Mouse (Mus musculus): ENCODE results near the gene Ypel4. TPM values are rescaled to one million over a fixed set of nuclear protein-coding genes. Genes with fewer than 3 reads are reported as not detected.
A peak's percentile ranks its signal among the peaks of the same experiment; 100 is the strongest.

The Ypel4 gene
- polyA plus RNA-seq, 1 experiment from 2014 or later = 19.6 TPM

DNA sequence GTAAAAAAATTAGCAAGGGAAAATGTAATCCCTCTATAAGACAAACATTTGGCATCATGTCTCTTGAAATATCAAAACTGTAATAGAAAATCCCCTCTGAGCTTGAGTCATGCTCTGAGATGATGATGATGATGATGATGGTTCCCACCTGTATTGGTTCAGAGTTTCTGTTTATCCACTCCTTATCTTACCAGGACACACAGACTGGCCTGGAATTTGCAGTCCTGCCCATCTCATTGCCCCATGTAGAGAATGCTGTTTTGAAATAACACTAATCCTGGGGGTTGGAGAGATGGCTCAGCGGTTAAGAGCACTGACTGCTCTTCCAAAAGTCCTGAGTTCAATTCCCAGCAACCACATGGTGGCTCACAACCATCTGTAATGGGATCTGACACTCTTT, 1.5 kb upstream of the Ypel4 start:
- Histone ChIP-seq H3K9ac (no peak overlapping the region), H3K4me3 (replicated peaks) (no peak overlapping the region), H3K36me3 (replicated peaks) (no peaks in the 10 kb centered on the region), H3K27me3 (no peaks in the 10 kb centered on the region), H3K4me2 (no peak overlapping the region), H3K4me1 (peaks cover 43% of the 10 kb centered on the region), H3K9me3 (no peaks in the 10 kb centered on the region), H3K27ac (no peak overlapping the region)
- WGBS = 92% methylated on average over 1 of the region's 1 CpGs
- ATAC-seq (ENCODE audit: low FRiP score) = no peak

DNA sequence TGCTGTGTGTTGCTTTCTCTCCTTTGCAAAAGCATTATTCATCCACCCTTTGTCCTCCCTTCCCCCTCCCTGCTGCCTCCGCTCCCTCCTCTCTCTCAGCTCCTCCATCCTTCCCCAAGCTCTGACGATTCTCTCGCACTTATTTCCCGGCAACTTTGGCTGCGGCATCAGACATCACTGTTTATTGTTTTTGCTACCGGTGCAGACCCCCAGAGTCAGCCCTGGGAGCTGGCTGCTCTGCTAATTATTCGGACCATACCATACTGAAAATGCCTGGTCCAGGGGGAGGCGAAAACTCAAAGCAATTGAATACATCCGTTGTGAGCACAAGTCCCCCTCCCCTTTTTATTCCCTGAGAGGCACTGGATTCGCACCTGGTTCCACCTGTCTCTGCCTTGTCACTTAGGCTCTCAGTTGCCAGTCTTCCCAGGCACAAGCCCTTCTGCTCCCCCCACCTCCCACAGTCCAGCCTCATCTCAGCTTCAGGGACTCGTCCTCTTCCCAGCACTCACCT, 550 bp downstream of the Ypel4 start:
- Histone ChIP-seq H3K4me3 (replicated peaks) (peak overlapping the region; percentile 52), H3K9ac (peak overlapping the region; percentile 70), H3K27me3 (no peaks in the 10 kb centered on the region), H3K36me3 (replicated peaks) (no peaks in the 10 kb centered on the region), H3K4me2 (peak overlapping the region; percentile 59), H3K27ac (peak overlapping the region; percentile 81), H3K4me1 (peaks cover 59% of the 10 kb centered on the region), H3K9me3 (no peaks in the 10 kb centered on the region)
- 0% methylated on average over 11 of the region's 11 CpGs for WGBS
- peak; percentile 59 for ATAC-seq (ENCODE audit: low FRiP score)

GRCm38 (mm10) chr2:84734919-84735318, 1.1 kb downstream of the Ypel4 start:
- peaks cover 64% of the 10 kb centered on the region for H3K4me1 ChIP-seq
- 3% methylated on average over 2 of the region's 2 CpGs for WGBS

DNA sequence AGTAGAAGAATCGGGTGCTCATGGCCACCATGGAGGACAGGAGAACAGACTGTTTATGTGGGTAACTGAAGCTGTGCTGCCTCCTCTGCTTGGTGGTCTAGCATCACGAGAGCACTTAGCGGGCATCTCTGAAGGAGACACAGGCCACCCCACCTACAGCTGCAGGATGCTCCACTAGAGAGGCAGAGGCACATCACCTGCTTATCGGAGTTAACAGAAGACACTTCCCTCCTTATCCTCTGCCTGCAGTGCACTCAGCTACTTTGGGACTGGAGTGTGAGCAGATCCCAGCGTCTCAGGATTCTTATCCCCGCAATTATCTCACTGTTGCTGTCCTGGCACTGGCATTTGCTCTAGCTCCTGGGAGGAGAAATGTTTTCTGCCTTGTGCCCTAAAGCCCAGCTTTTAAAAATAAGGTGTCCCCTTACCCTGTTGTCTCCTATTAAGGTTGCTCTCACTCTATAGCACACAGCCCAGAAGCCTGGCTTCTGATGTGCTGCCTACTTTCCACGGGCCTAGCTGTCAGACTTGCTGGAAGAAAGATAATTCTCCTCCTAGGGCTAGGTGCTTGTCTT, 1.6 kb downstream of the Ypel4 start:
- H3K9me3 ChIP-seq = no peaks in the 10 kb centered on the region
- H3K4me1 ChIP-seq = peaks cover 69% of the 10 kb centered on the region
- ATAC-seq (ENCODE audit: low FRiP score) = no peak
- H3K4me3 ChIP-seq (replicated peaks) = peak overlapping the region; percentile 52
- peak overlapping the region; percentile 81 for H3K27ac ChIP-seq
- peak overlapping the region; percentile 59 for H3K4me2 ChIP-seq
- H3K27me3 ChIP-seq = no peaks in the 10 kb centered on the region
- H3K36me3 ChIP-seq (replicated peaks) = 0 out of 2 replicates have a peak, but pooled peaks cover 4% of the 10 kb centered on the region
- WGBS = 17% methylated on average over 7 of the region's 7 CpGs
- H3K9ac ChIP-seq = peak overlapping the region; percentile 70

More at GRCm38 (mm10) chr2:84734919-84735318, 1.1 kb downstream of the Ypel4 start:
- Histone ChIP-seq H3K4me2 (peak overlapping the region; percentile 59), H3K9ac (peak overlapping the region; percentile 70), H3K27me3 (no peaks in the 10 kb centered on the region), H3K27ac (peak overlapping the region; percentile 81), H3K36me3 (replicated peaks) (0 out of 2 replicates have a peak, but pooled peaks cover 2% of the 10 kb centered on the region), H3K9me3 (no peaks in the 10 kb centered on the region), H3K4me3 (replicated peaks) (peak overlapping the region; percentile 52)
- ATAC-seq (ENCODE audit: low FRiP score) = no peak

DNA sequence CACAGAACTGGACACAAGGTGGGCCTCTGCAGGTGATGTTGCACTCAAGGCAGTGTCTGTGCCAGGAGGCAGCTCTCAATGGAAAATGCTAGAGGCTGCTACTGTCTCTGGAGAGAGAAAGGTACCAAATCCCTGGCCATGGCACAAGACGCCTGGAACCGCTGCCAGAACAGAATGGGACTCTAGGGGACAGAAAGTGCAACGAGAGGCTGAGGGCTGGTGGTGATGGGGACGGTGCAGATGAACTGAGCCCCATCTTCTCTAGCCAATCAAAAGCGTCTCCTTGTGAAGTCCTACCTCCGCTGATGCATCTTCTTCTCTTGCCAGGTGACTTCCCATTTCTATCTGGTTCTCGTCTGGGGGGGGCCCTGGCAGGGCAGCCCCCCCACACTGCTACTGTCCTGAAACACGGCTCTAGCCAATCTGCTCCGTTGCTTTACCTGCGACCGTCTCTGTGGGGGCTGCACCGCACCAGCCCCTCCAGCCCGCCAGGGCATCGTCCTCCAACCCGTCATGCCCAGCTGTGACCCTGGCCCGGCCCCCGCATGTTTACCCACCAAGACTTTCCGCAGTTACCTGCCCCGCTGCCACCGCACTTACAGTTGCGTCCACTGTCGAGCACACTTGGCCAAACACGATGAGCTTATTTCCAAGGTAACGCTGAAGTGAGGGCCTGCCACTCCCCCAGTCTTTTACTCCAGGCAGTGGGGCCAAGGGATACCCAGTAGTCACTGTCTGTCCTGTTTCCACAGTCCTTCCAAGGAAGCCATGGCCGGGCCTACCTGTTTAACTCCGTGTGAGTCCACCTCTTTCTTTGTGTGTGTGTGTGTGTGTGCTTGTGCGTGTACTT, 2.7 kb downstream of the Ypel4 start:
- no peaks in the 10 kb centered on the region for H3K9me3 ChIP-seq
- no peak for ATAC-seq (ENCODE audit: low FRiP score)
- H3K4me2 ChIP-seq = peak overlapping the region; percentile 59
- peaks cover 80% of the 10 kb centered on the region for H3K4me1 ChIP-seq
- peak overlapping the region; percentile 52 for H3K4me3 ChIP-seq (replicated peaks)
- peaks cover 11% of the 10 kb centered on the region for H3K36me3 ChIP-seq (replicated peaks)
- H3K27ac ChIP-seq = peak overlapping the region; percentile 76; the same call in 1 of the 2 replicates
- no peaks in the 10 kb centered on the region for H3K27me3 ChIP-seq
- 5% methylated on average over 27 of the region's 27 CpGs for WGBS
- H3K9ac ChIP-seq = peak overlapping the region; percentile 45

- no peaks in the 10 kb centered on the region for H3K9me3 ChIP-seq
- peaks cover 88% of the 10 kb centered on the region for H3K4me1 ChIP-seq
- peaks cover 11% of the 10 kb centered on the region for H3K36me3 ChIP-seq (replicated peaks)
- peak overlapping the region; percentile 59 for H3K4me2 ChIP-seq
- H3K27ac ChIP-seq = peak overlapping the region; percentile 76
- H3K4me3 ChIP-seq (replicated peaks) = peak overlapping the region; percentile 52
- H3K9ac ChIP-seq = peak overlapping the region; percentile 45
- peak; percentile 4; the same call in 1 of the 2 replicates for ATAC-seq (ENCODE audit: low FRiP score)
- H3K27me3 ChIP-seq = no peaks in the 10 kb centered on the region
- WGBS = 3% methylated on average over 8 of the region's 8 CpGs
These were observed 3.6 kb downstream of the Ypel4 start for GRCm38 (mm10) chr2:84737451-84737925.

- Histone ChIP-seq H3K27me3 (no peaks in the 10 kb centered on the region), H3K4me3 (replicated peaks) (0 out of 2 replicates have a peak overlapping the region, but pooled peaks have one; percentile 10), H3K4me1 (peaks cover 86% of the 10 kb centered on the region), H3K9me3 (no peaks in the 10 kb centered on the region), H3K9ac (peak overlapping the region; percentile 45), H3K4me2 (peak overlapping the region; percentile 39), H3K27ac (peak overlapping the region; percentile 76), H3K36me3 (replicated peaks) (peaks cover 11% of the 10 kb centered on the region)
- ATAC-seq (ENCODE audit: low FRiP score) = no peak
- 3% methylated on average over 12 of the region's 12 CpGs for WGBS
These were observed 4.5 kb downstream of the Ypel4 start for GRCm38 (mm10) chr2:84738271-84738911.

DNA sequence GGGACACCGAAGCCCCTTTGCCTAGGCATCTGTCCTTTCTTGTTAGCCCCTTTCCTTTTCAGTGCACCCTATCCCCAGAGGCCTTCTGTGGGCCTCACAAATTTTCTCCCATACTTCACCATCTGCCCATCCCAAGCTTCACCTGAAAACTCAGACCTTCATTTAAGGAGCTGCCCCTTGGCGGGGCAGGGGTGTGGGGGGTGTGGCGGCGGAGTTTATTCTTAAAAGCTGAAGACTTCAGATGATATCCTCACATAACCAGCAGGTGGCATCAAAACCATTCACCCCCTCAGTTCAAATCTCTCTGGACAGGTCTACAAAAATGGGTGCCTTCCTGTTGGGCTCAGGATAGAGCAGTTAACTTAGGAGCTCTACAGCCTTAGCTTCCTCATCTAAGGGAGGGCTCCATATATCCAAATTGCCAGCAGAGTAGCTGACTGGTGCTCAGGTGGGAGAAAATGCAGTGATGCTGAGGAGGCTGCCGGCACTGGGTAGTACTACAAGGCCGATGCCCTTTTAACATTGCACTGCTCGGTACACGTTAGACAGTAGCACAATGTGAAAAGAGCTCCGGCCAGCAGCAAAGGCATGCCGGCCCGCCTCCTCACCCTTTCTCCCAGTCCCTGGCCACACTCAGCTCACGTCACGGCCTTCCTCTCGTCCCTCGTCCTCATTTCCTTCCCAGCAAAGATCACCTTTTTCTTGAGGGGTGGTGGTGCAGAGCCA, 6.9 kb downstream of the Ypel4 start:
- ATAC-seq (ENCODE audit: low FRiP score) = no peak
- Histone ChIP-seq H3K4me3 (replicated peaks) (peak overlapping the region; percentile 88), H3K9ac (peak overlapping the region; percentile 98), H3K9me3 (no peaks in the 10 kb centered on the region), H3K27ac (peak overlapping the region; percentile 99), H3K36me3 (replicated peaks) (peaks cover 11% of the 10 kb centered on the region), H3K27me3 (no peaks in the 10 kb centered on the region), H3K4me1 (peaks cover 73% of the 10 kb centered on the region), H3K4me2 (peak overlapping the region; percentile 91)
- WGBS = 71% methylated on average over 15 of the region's 15 CpGs

- no peaks in the 10 kb centered on the region for H3K27me3 ChIP-seq
- peak overlapping the region; percentile 98 for H3K9ac ChIP-seq
- ATAC-seq (ENCODE audit: low FRiP score) = no peak
- WGBS = 0% methylated on average over 5 of the region's 5 CpGs
- peak overlapping the region; percentile 99 for H3K27ac ChIP-seq
- no peaks in the 10 kb centered on the region for H3K9me3 ChIP-seq
- peaks cover 11% of the 10 kb centered on the region for H3K36me3 ChIP-seq (replicated peaks)
- H3K4me3 ChIP-seq (replicated peaks) = peak overlapping the region; percentile 88
- peaks cover 61% of the 10 kb centered on the region for H3K4me1 ChIP-seq
- peak overlapping the region; percentile 91 for H3K4me2 ChIP-seq
These were observed 8.1 kb downstream of the Ypel4 start for GRCm38 (mm10) chr2:84741841-84742450.

DNA sequence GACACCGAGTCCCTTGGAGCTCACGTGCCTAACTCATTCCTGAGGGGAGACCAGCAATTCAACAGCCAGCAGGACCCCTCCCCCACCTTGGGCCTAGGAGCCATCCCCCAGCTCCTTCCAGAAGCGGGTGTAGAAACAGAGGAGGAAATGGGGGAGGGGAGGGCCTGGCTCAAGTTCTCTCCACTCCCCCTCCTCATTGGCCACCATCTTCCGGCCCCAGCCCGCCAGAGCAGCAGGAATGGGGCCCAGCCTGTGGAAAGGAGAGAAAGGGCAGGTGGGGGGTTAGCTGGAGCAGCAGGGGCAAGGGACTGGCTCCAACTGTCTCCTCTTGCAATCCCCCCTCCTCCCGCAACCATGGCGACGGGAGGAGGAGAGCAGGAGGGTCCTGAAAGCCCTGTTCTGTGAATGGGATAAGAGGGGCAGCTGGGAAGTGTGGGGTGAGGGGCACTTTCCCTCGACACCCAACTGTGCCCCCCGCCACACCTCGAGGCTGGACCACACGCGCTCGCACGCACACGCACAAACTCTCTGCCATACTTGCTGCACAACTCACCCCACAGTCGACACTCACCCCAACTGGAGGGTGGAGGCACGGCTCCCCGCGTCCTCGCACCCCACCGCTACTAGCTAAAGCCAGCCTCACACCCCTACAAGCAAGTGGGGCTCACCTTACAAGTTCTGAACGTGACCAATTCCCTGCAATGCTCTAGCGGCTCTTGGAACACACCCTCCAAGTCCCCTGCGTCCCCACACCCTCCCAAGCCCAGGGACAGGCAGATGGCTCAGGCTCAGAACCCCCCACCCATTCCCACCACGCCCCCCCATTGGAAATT, 8.8 kb downstream of the Ypel4 start:
- Histone ChIP-seq H3K4me3 (replicated peaks) (peak overlapping the region; percentile 88), H3K27me3 (no peaks in the 10 kb centered on the region), H3K36me3 (replicated peaks) (peaks cover 11% of the 10 kb centered on the region), H3K4me1 (peaks cover 54% of the 10 kb centered on the region), H3K9me3 (no peaks in the 10 kb centered on the region), H3K9ac (peak overlapping the region; percentile 98), H3K4me2 (peak overlapping the region; percentile 91), H3K27ac (peak overlapping the region; percentile 99)
- WGBS = 0% methylated on average over 26 of the region's 26 CpGs
- ATAC-seq (ENCODE audit: low FRiP score) = peak; percentile 84
